Comparison of ENCODE assay signal across 12 mouse cellular contexts in genomic region chr9:57874994-57875393, GRCm38 (mm10).
"Had no signal": no experiment of that assay in that cellular context is flagged by ENCODE, and none has a peak within 500 bp of the region (broad histone marks: within the 10 kb centered on the region; RNA-seq: fewer than 3 reads in every experiment).

No protein-coding gene starts in this region.

- DNase-seq: gastrocnemius, postnatal 14 days; gastrocnemius, postnatal 36 days; heart, adult 18-20 months; heart, postnatal 14 days; heart, postnatal 36 days; kidney, adult 11 months; kidney, adult 2 months; kidney, postnatal 10 days; kidney, postnatal 25 days; kidney, postnatal 4 days; liver; liver, embryonic 13.5 days had no signal
